Mouse (Mus musculus): Measurements from ENCODE around the gene Hipk2. TPM values are rescaled to one million over a fixed set of nuclear protein-coding genes. Genes with fewer than 3 reads are reported as not detected.

Hipk2 gene
- polyA plus RNA-seq, 1 experiment from 2014 or later = 12.7 TPM

GRCm38 (mm10) chr6:38661626-38662025, 214.3 kb downstream of the Hipk2 start:
- Histone ChIP-seq H3K4me2 (ENCODE audit: low read depth, low read length) (no peak overlapping the region), H3K9ac (replicated peaks; ENCODE audit: low read length) (no peak overlapping the region), H3K9me3 (replicated peaks; ENCODE audit: control insufficient read depth, low read length) (no peaks in the 10 kb centered on the region), H3K27me3 (ENCODE audit: control insufficient read depth, insufficient read depth, low read length) (peaks cover 8% of the 10 kb centered on the region), H3K4me1 (ENCODE audit: control insufficient read depth, insufficient read depth, low read length) (no peaks in the 10 kb centered on the region), H3K36me3 (replicated peaks; ENCODE audit: control insufficient read depth, insufficient read depth, low read depth, low read length) (no peaks in the 10 kb centered on the region), H3K27ac (replicated peaks; ENCODE audit: low read depth, low read length) (no peak overlapping the region), H3K4me3 (ENCODE audit: low read depth, low read length) (no peak overlapping the region)
- ATAC-seq (replicated peaks; ENCODE audit: insufficient number of reproducible peaks, low FRiP score, low TSS enrichment, low read depth) = no peak
- no peak for DNase-seq (ENCODE audit: low spot score)
- WGBS = 17% methylated on average over 4 of the region's 4 CpGs

GRCm38 (mm10) chr6:38650263-38650937, 225.6 kb downstream of the Hipk2 start:
- WGBS = 47% methylated on average over 14 of the region's 14 CpGs
- DNase-seq (ENCODE audit: low spot score) (peak; percentile 86), ATAC-seq (replicated peaks; ENCODE audit: insufficient number of reproducible peaks, low FRiP score, low TSS enrichment, low read depth) (peak; percentile 82; the same call in 1 of the 2 replicates)
- H3K4me2 ChIP-seq (ENCODE audit: low read depth, low read length) = no peak overlapping the region
- H3K4me1 ChIP-seq (ENCODE audit: control insufficient read depth, insufficient read depth, low read length) = no peaks in the 10 kb centered on the region
- H3K36me3 ChIP-seq (replicated peaks; ENCODE audit: control insufficient read depth, insufficient read depth, low read depth, low read length) = no peaks in the 10 kb centered on the region
- H3K9me3 ChIP-seq (replicated peaks; ENCODE audit: control insufficient read depth, low read length) = no peaks in the 10 kb centered on the region
- no peak overlapping the region for H3K9ac ChIP-seq (replicated peaks; ENCODE audit: low read length)
- no peaks in the 10 kb centered on the region for H3K27me3 ChIP-seq (ENCODE audit: control insufficient read depth, insufficient read depth, low read length)
- no peak overlapping the region for H3K27ac ChIP-seq (replicated peaks; ENCODE audit: low read depth, low read length)
- H3K4me3 ChIP-seq (ENCODE audit: low read depth, low read length) = no peak overlapping the region

- H3K27ac ChIP-seq (replicated peaks; ENCODE audit: low read depth, low read length) = no peak overlapping the region
- 66% methylated on average over 3 of the region's 3 CpGs for WGBS
- no peaks in the 10 kb centered on the region for H3K27me3 ChIP-seq (ENCODE audit: control insufficient read depth, insufficient read depth, low read length)
- H3K4me3 ChIP-seq (ENCODE audit: low read depth, low read length) = no peak overlapping the region
- no peaks in the 10 kb centered on the region for H3K9me3 ChIP-seq (replicated peaks; ENCODE audit: control insufficient read depth, low read length)
- DNase-seq (ENCODE audit: low spot score) = no peak
- H3K9ac ChIP-seq (replicated peaks; ENCODE audit: low read length) = no peak overlapping the region
- H3K36me3 ChIP-seq (replicated peaks; ENCODE audit: control insufficient read depth, insufficient read depth, low read depth, low read length) = no peaks in the 10 kb centered on the region
- H3K4me2 ChIP-seq (ENCODE audit: low read depth, low read length) = no peak overlapping the region
- no peaks in the 10 kb centered on the region for H3K4me1 ChIP-seq (ENCODE audit: control insufficient read depth, insufficient read depth, low read length)
- no peak for ATAC-seq (replicated peaks; ENCODE audit: insufficient number of reproducible peaks, low FRiP score, low TSS enrichment, low read depth)
Measured at GRCm38 (mm10) chr6:38649545-38649944, 226.4 kb downstream of the Hipk2 start.

Other genes starting within 250 kb of the Hipk2 start
- gene Klrg2, start 238.9 kb downstream of the Hipk2 start, polyA plus RNA-seq (2014; fragmentation: Nextera tagmentation; extraction: Ambion mirVana) = 0.08 and 0.21 TPM in 2 replicates
- gene Clec2l, start 213.1 kb downstream of the Hipk2 start, polyA plus RNA-seq (2014; fragmentation: Nextera tagmentation; extraction: Ambion mirVana) = 2.3 and 3.1 TPM in 2 replicates
- 1.0 and 1.8 TPM in 2 replicates for gene Tbxas1, start 761 bp downstream of the Hipk2 start, polyA plus RNA-seq (2014; fragmentation: Nextera tagmentation; extraction: Ambion mirVana)
- gene Parp12, start 242.2 kb upstream of the Hipk2 start, polyA plus RNA-seq (2014; fragmentation: Nextera tagmentation; extraction: Ambion mirVana) = 1.9 and 2.7 TPM in 2 replicates

Data from embryonic facial prominence, embryonic 11.5 days (tissue).